Mouse (Mus musculus): Measurements from ENCODE around the gene Tns1. TPM values are rescaled to one million over a fixed set of nuclear protein-coding genes. Genes with fewer than 3 reads are reported as not detected.

Gene Tns1
- polyA plus RNA-seq, 1 experiment, result 15.1 TPM

DNA sequence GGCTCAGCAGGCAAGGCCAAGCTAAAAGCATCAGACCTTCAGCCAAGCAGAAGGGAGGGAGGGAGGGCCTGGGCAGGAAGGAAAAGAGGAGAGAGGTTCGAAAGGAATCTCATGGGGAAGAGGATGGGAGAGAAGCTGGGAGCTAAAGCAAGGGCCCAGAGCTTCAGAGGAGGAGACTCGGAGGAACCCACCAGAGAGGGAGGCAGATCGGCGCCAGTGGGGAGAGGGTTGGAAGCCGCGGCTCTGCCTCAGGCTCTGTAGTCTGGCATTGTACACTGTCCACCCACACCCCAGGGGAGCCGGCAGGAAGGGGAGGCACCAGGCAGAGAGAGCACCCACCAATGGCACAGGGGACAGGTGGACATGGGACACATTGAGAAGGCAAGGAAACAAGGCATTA, 177.5 kb downstream of the Tns1 start:
- no peak for DNase-seq (ENCODE audit: low read depth)
- TF ChIP-seq POLR2A (IDR thresholded peaks at IDR 0.05; ENCODE audit: borderline replicate concordance, extremely low read depth, insufficient read depth, insufficient read length, poor library complexity, severe bottlenecking) (no peak), CTCF (IDR thresholded peaks at IDR 0.05; ENCODE audit: borderline replicate concordance, extremely low read depth, insufficient read depth, insufficient read length) (no peak)

- TF ChIP-seq CTCF (IDR thresholded peaks at IDR 0.05; ENCODE audit: borderline replicate concordance, extremely low read depth, insufficient read depth, insufficient read length), result no peak
- TF ChIP-seq POLR2A (IDR thresholded peaks at IDR 0.05; ENCODE audit: borderline replicate concordance, extremely low read depth, insufficient read depth, insufficient read length, poor library complexity, severe bottlenecking), result no peak
- peak; percentile 72 for DNase-seq (ENCODE audit: low read depth)
Observed at GRCm38 (mm10) chr1:73944393-73944792, 179.9 kb downstream of the Tns1 start.

GRCm38 (mm10) chr1:73943667-73944289, 180.5 kb downstream of the Tns1 start:
- TF ChIP-seq POLR2A (IDR thresholded peaks at IDR 0.05; ENCODE audit: borderline replicate concordance, extremely low read depth, insufficient read depth, insufficient read length, poor library complexity, severe bottlenecking), result no peak
- TF ChIP-seq CTCF (IDR thresholded peaks at IDR 0.05; ENCODE audit: borderline replicate concordance, extremely low read depth, insufficient read depth, insufficient read length), result no peak
- DNase-seq (ENCODE audit: low read depth), result peak; percentile 44

GRCm38 (mm10) chr1:73943255-73943654, 181.0 kb downstream of the Tns1 start:
- no peak for TF ChIP-seq POLR2A (IDR thresholded peaks at IDR 0.05; ENCODE audit: borderline replicate concordance, extremely low read depth, insufficient read depth, insufficient read length, poor library complexity, severe bottlenecking)
- TF ChIP-seq CTCF (IDR thresholded peaks at IDR 0.05; ENCODE audit: borderline replicate concordance, extremely low read depth, insufficient read depth, insufficient read length), result no peak
- no peak for DNase-seq (ENCODE audit: low read depth)

DNA sequence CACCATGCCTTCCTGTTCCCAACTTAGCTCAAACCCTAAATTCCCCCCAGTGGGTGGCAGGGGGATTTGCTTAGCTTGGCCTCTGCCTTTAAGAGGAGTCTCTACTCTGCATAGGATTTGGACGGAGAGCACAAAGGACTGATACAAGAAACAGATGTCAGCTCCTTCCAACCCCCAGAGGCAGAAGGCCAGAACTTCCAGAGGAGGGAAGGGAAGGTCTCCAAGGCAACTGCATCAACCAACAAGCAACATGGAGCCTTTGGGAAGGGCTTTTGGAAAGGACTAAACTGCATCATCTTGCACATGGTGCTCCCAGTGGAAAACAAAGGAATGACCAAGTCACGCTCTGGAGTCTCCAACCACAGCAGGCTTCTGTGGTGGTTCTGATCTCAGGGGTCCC, 182.0 kb downstream of the Tns1 start:
- DNase-seq (ENCODE audit: low read depth), result peak; percentile 42
- TF ChIP-seq CTCF (IDR thresholded peaks at IDR 0.05; ENCODE audit: borderline replicate concordance, extremely low read depth, insufficient read depth, insufficient read length) (no peak), POLR2A (IDR thresholded peaks at IDR 0.05; ENCODE audit: borderline replicate concordance, extremely low read depth, insufficient read depth, insufficient read length, poor library complexity, severe bottlenecking) (no peak)

GRCm38 (mm10) chr1:73941697-73942096, 182.6 kb downstream of the Tns1 start:
- TF ChIP-seq CTCF (IDR thresholded peaks at IDR 0.05; ENCODE audit: borderline replicate concordance, extremely low read depth, insufficient read depth, insufficient read length) (no peak), POLR2A (IDR thresholded peaks at IDR 0.05; ENCODE audit: borderline replicate concordance, extremely low read depth, insufficient read depth, insufficient read length, poor library complexity, severe bottlenecking) (no peak)
- DNase-seq (ENCODE audit: low read depth), result no peak

DNA sequence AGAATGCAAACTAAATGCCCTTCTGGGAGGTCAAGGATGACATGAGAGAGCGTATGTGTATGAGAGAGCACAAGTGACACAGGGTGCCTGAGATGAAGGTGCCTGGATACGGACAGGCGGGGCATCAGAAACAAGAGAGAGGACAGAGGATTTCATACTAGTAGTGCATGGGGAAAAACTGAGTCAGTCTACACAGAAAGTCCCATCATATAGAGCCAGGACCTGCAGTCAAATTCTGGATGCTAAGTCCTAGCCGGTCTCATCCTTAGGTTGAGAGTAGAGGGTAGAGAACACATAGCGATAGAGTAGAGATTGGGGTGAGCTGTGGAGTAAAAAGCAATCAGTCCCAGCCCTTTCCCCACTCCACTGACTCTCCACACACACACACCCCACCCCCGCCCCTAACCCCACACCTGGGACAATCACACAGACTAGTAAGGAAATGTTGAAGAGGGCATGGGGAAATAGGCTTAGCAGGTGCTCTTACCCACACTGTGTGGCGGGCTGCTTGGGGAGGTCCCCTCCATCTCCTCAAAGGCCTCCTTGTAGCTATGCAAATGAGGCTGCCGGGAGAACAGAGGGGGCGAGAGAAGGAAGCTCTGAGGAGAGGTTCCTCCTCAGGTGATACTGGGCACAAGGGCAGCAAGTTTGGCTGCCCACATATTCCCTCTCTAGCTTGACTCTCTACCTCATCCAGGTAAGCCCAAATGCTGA, 183.6 kb downstream of the Tns1 start:
- no peak for DNase-seq (ENCODE audit: low read depth)
- TF ChIP-seq CTCF (IDR thresholded peaks at IDR 0.05; ENCODE audit: borderline replicate concordance, extremely low read depth, insufficient read depth, insufficient read length) (no peak), POLR2A (IDR thresholded peaks at IDR 0.05; ENCODE audit: borderline replicate concordance, extremely low read depth, insufficient read depth, insufficient read length, poor library complexity, severe bottlenecking) (no peak)

- DNase-seq (ENCODE audit: low read depth), result no peak
- TF ChIP-seq CTCF (IDR thresholded peaks at IDR 0.05; ENCODE audit: borderline replicate concordance, extremely low read depth, insufficient read depth, insufficient read length), result no peak
- TF ChIP-seq POLR2A (IDR thresholded peaks at IDR 0.05; ENCODE audit: borderline replicate concordance, extremely low read depth, insufficient read depth, insufficient read length, poor library complexity, severe bottlenecking), result no peak
Observed at GRCm38 (mm10) chr1:73938597-73938996, 185.7 kb downstream of the Tns1 start.

GRCm38 (mm10) chr1:73937805-73938204, 186.4 kb downstream of the Tns1 start:
- no peak for DNase-seq (ENCODE audit: low read depth)
- no peak for TF ChIP-seq CTCF (IDR thresholded peaks at IDR 0.05; ENCODE audit: borderline replicate concordance, extremely low read depth, insufficient read depth, insufficient read length)
- no peak for TF ChIP-seq POLR2A (IDR thresholded peaks at IDR 0.05; ENCODE audit: borderline replicate concordance, extremely low read depth, insufficient read depth, insufficient read length, poor library complexity, severe bottlenecking)

- no peak for TF ChIP-seq POLR2A (IDR thresholded peaks at IDR 0.05; ENCODE audit: borderline replicate concordance, extremely low read depth, insufficient read depth, insufficient read length, poor library complexity, severe bottlenecking)
- no peak for TF ChIP-seq CTCF (IDR thresholded peaks at IDR 0.05; ENCODE audit: borderline replicate concordance, extremely low read depth, insufficient read depth, insufficient read length)
- DNase-seq (ENCODE audit: low read depth), result no peak
Observed at GRCm38 (mm10) chr1:73936537-73936936, 187.7 kb downstream of the Tns1 start.

- no peak for TF ChIP-seq POLR2A (IDR thresholded peaks at IDR 0.05; ENCODE audit: borderline replicate concordance, extremely low read depth, insufficient read depth, insufficient read length, poor library complexity, severe bottlenecking)
- TF ChIP-seq CTCF (IDR thresholded peaks at IDR 0.05; ENCODE audit: borderline replicate concordance, extremely low read depth, insufficient read depth, insufficient read length), result no peak
- DNase-seq (ENCODE audit: low read depth), result no peak
Observed at GRCm38 (mm10) chr1:73935442-73936080, 188.7 kb downstream of the Tns1 start.
